Mouse (Mus musculus) intestine, embryonic 14.5 days (tissue): ENCODE data around the gene Rps6ka5. TPM values are rescaled to one million over a fixed set of nuclear protein-coding genes. Genes with fewer than 3 reads are reported as not detected.

Experiments
- ATAC-seq: fragments of 200-750 bp; cut with Nextera tagmentation; replicated peaks from 2 replicates; pipeline ENCODE4 v1.8.0; 2017; ENCODE audit warnings: low read depth, moderate number of reproducible peaks, moderate TSS enrichment, moderate library complexity; ENCODE audit not compliant: low FRiP score, low TSS enrichment
- DNase-seq: peaks from one replicate; pipeline ENCODE4 v3.0.0-alpha.2; 2018; ENCODE audit warnings: low spot score
- H3K27ac ChIP-seq: fragments of 300-500 bp; sonication (generic); 2 replicates; pipeline ENCODE4 v1.5.1; 2014; ENCODE audit warnings: low read depth, mild to moderate bottlenecking, control low read depth
- H3K27me3 ChIP-seq: fragments of 300-500 bp; sonication (generic); replicated peaks from 2 replicates; pipeline ENCODE4 v1.6.1; 2014; ENCODE audit warnings: low read length, control low read depth; ENCODE audit not compliant: control insufficient read depth, insufficient read depth
- H3K36me3 ChIP-seq: fragments of 300-500 bp; sonication (generic); 2 replicates; pipeline ENCODE4 v1.6.1; 2014; ENCODE audit warnings: low read length, control low read depth; ENCODE audit not compliant: control insufficient read depth, insufficient read depth
- H3K4me1 ChIP-seq: fragments of 300-500 bp; sonication (generic); replicated peaks from 2 replicates; pipeline ENCODE4 v1.6.1; 2014; ENCODE audit warnings: low read length, control low read depth, mixed read lengths; ENCODE audit not compliant: control insufficient read depth, insufficient read depth
- H3K4me2 ChIP-seq: fragments of 300-500 bp; sonication (generic); 2 replicates; pipeline ENCODE4 v1.6.1; 2014; ENCODE audit warnings: low read length
- H3K4me3 ChIP-seq: fragments of 300-500 bp; sonication (generic); 2 replicates; pipeline ENCODE4 v1.5.1; 2014; ENCODE audit warnings: low read depth, low read length, control low read depth, mixed read lengths
- H3K9ac ChIP-seq: fragments of 300-500 bp; sonication (generic); 2 replicates; pipeline ENCODE4 v1.6.1; 2014; ENCODE audit warnings: mild to moderate bottlenecking, low read length
- H3K9me3 ChIP-seq: fragments of 300-500 bp; sonication (generic); 2 replicates; pipeline ENCODE4 v1.6.1; 2016; ENCODE audit warnings: low read length, control low read depth; ENCODE audit not compliant: control insufficient read depth
- WGBS: fragments of 180-500 bp; shearing (Covaris S2); extraction: QIAGEN DNeasy Blood & Tissue Kit; methylation state at CpG from one replicate; pipeline ENCODE4 v1.1.7; 2014; 5-methylcytosine and 5-hydroxymethylcytosine counted together
- polyA plus RNA-seq: library from polyadenylated mRNA; unstranded; fragments of >200 nt; fragmentation: Nextera tagmentation; extraction: Ambion mirVana; gene quantifications from 2 replicates; pipeline ENCODE4 v1.2.1, GENCODE M21; 2014

Gene Rps6ka5
- polyA plus RNA-seq, 1 experiment from 2014 or later, result 3.2 TPM

DNA sequence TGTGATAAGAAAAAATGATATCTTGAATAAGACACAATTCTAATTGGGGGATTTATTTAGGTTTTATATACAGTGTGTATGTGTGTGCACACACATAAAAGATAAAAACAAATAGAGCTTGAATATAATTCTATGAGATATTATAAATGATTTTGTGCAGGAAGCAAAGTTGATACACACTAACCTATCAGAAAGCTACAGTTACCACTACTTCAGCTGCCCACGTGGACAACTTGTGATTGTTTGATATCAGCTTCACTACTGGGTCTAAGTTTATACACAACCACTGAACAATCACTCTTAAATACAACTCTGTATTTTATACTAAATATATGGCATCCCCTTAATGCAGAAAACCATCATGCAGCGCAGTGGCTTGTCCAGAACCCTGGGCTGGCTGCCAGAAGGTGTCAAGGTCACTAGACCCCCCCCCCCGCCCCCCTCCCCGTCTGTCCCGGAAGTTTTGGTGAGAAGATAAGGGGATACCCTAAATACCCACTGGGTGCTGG, 113.5 kb downstream of the Rps6ka5 start:
- H3K36me3 ChIP-seq, result no peaks in the 10 kb centered on the region
- ATAC-seq (no peak), DNase-seq (no peak)
- H3K27me3 ChIP-seq, result no peaks in the 10 kb centered on the region
- H3K9ac ChIP-seq, result no peak overlapping the region
- no peak overlapping the region for H3K27ac ChIP-seq
- H3K4me3 ChIP-seq, result no peak overlapping the region
- H3K4me2 ChIP-seq, result no peak overlapping the region
- no peaks in the 10 kb centered on the region for H3K4me1 ChIP-seq
- H3K9me3 ChIP-seq, result no peaks in the 10 kb centered on the region
- 50% methylated on average over 5 of the region's 5 CpGs for WGBS

DNA sequence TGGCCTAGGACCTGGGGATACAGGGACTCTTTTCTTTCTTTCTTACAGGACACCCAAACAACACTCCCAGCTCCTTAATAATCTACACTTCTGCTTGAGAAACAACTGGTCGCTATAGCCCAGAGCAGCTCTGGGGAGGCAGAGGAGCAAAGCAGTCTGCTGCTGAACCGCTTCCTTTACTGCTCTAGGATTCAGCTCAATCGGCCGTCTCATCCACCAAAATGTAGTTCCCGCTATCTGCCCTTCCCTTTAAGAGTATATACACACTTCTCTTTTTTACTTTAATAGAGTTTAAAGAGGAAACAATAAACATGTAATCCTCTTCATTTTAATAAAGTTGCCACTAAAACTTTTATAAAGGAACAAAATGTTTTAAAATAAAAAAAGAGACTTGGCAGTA, 117.0 kb downstream of the Rps6ka5 start:
- no peak for ATAC-seq

DNA sequence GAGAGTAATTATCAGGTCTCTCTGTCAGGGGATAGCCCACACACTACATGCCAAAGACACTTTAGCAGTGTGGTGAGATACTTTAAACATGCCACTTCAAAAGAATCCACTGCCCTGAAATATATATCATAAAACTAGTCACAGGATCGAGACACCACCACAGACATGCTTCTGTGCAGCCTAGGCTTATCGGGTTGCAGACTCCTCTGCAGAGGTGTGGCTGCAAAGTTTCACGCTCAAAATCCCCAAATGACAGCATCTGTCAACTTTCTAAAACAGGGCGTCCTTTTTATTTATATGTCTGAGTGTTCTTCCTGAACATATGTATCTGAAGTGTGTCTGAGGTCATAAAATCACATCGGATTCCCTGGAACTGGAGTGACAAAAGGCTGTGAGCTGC, 117.7 kb downstream of the Rps6ka5 start:
- no peak overlapping the region for H3K4me3 ChIP-seq
- DNase-seq (no peak), ATAC-seq (no peak)
- 40% methylated on average over 5 of the region's 5 CpGs for WGBS
- no peak overlapping the region for H3K4me2 ChIP-seq
- no peaks in the 10 kb centered on the region for H3K36me3 ChIP-seq
- H3K9me3 ChIP-seq, result no peaks in the 10 kb centered on the region
- H3K27ac ChIP-seq, result no peak overlapping the region
- H3K27me3 ChIP-seq, result no peaks in the 10 kb centered on the region
- H3K9ac ChIP-seq, result no peak overlapping the region
- no peaks in the 10 kb centered on the region for H3K4me1 ChIP-seq

More for the DNA sequence above, 117.0 kb downstream of the Rps6ka5 start:
- no peaks in the 10 kb centered on the region for H3K4me1 ChIP-seq
- WGBS, result 89% methylated on average over 5 of the region's 5 CpGs
- no peak overlapping the region for H3K4me2 ChIP-seq
- DNase-seq, result no peak
- H3K9ac ChIP-seq, result no peak overlapping the region
- no peaks in the 10 kb centered on the region for H3K9me3 ChIP-seq
- no peak overlapping the region for H3K4me3 ChIP-seq
- no peak overlapping the region for H3K27ac ChIP-seq
- H3K36me3 ChIP-seq, result no peaks in the 10 kb centered on the region
- no peaks in the 10 kb centered on the region for H3K27me3 ChIP-seq

DNA sequence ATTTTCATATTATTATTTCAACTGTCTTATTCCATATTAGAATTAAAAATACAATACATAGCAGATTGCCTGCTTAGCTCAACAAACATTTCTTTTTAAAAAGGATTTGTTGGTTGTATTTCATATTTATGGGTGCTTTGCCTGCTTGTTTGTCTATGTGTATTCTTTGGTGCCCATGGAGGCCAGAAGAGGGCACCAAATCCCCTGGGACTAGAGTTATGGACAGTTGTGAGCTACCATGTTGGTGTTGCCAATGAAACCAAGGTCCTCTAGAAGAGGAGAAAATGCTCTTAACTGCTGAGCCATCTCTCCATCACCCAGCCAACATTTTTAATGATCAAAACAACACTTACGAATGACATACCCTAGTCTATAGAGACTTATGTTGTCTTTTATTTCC, 120.0 kb downstream of the Rps6ka5 start:
- no peaks in the 10 kb centered on the region for H3K4me1 ChIP-seq
- H3K36me3 ChIP-seq, result no peaks in the 10 kb centered on the region
- H3K9me3 ChIP-seq, result no peaks in the 10 kb centered on the region
- H3K4me3 ChIP-seq, result no peak overlapping the region
- no peak for ATAC-seq
- no peaks in the 10 kb centered on the region for H3K27me3 ChIP-seq
- 93% methylated on average over 1 of the region's 1 CpGs for WGBS
- no peak overlapping the region for H3K4me2 ChIP-seq
- no peak overlapping the region for H3K9ac ChIP-seq
- H3K27ac ChIP-seq, result no peak overlapping the region
- DNase-seq, result no peak

DNA sequence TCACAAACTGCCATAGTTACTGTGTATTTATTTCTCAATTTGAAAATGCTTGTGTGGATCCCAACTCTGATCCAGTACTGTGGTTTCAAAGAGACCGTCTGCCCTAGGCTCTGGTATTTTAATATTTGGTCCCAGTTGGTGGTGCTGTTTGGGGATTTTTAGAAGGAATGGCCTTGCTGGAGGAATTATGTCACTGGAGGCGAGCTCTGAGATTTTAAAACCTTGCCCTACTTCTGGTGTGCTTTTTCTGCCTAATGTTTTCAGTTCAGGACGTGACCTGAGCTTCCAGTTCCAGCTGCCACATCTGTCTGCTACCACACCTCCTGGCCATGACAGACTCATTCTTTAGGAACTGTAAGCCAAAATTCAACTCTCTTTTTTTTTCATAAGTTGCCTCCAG, 121.2 kb downstream of the Rps6ka5 start:
- H3K9ac ChIP-seq, result no peak overlapping the region
- 78% methylated on average over 3 of the region's 3 CpGs for WGBS
- ATAC-seq, result no peak

DNA sequence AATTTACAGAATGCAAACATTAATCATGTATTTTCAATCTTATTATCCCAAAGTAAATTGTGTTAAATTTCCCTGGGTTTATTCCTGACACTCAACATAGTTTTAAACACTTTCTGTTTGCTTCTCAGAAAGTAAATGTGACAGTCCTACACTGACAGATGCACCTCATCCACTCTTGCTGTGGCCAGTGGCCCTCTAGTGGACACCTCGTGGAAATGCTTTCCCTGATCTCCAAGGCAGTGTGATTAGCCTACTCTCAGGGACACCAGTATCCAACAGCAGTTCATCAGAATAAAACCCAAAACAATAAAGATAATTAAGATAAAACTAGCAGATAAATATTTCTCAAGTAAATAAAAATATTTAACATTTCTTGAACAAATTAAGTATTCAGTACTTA, 122.2 kb downstream of the Rps6ka5 start:
- H3K27ac ChIP-seq, result no peak overlapping the region
- H3K9ac ChIP-seq, result no peak overlapping the region
- H3K4me2 ChIP-seq, result no peak overlapping the region
- 0% methylated on average over 1 of the region's 1 CpGs for WGBS
- no peaks in the 10 kb centered on the region for H3K4me1 ChIP-seq
- DNase-seq (no peak), ATAC-seq (no peak)
- H3K36me3 ChIP-seq, result no peaks in the 10 kb centered on the region
- no peaks in the 10 kb centered on the region for H3K27me3 ChIP-seq
- no peaks in the 10 kb centered on the region for H3K9me3 ChIP-seq
- no peak overlapping the region for H3K4me3 ChIP-seq

More for the DNA sequence above, 121.2 kb downstream of the Rps6ka5 start:
- DNase-seq, result no peak
- H3K9me3 ChIP-seq, result no peaks in the 10 kb centered on the region
- no peaks in the 10 kb centered on the region for H3K36me3 ChIP-seq
- no peaks in the 10 kb centered on the region for H3K4me1 ChIP-seq
- no peak overlapping the region for H3K4me2 ChIP-seq
- no peak overlapping the region for H3K4me3 ChIP-seq
- H3K27ac ChIP-seq, result no peak overlapping the region
- no peaks in the 10 kb centered on the region for H3K27me3 ChIP-seq

DNA sequence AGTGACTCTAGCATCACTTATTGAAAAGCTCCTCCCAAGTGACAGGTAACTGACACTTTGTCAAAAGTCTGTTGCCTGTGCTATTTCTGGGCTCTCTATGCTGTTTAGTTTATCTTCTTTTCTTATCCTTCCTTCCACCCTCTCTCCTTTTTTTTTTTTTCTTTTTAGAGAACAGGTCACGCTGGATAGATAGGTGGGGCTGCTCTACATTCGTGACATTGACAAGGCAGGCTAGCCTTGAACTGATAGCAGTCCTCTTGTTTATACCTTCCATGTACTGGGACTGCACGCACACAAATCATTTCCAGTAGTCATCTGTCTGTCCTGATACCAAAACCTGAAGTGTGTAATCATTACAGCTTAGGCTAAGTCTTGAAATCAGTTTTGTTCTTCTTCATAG, 132.1 kb downstream of the Rps6ka5 start:
- Histone ChIP-seq H3K9ac (no peak overlapping the region), H3K4me1 (no peaks in the 10 kb centered on the region), H3K4me2 (no peak overlapping the region), H3K27me3 (no peaks in the 10 kb centered on the region), H3K27ac (no peak overlapping the region), H3K4me3 (no peak overlapping the region), H3K36me3 (no peaks in the 10 kb centered on the region), H3K9me3 (no peaks in the 10 kb centered on the region)
- WGBS, result 79% methylated on average over 3 of the region's 3 CpGs
- DNase-seq (no peak), ATAC-seq (no peak)

DNA sequence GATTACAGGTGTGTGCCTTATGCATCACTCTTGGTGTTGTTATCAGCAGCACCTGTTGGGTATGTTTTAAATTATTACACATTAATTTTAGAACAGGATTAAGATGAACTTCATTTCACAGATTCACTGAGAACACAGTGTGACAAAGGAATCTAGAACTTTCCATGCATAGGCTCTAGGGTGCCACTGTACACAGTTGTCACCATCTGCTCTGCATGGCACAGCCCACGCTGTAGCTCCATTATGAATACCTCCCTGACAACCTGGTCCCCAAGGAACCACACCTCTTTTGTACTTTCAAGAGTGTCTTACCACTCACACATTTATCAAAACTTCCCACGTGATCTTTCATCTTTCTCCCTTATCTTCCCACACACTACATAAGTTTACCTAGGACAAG, 140.2 kb downstream of the Rps6ka5 start:
- Histone ChIP-seq H3K4me3 (no peak overlapping the region), H3K4me1 (no peaks in the 10 kb centered on the region), H3K27ac (no peak overlapping the region), H3K36me3 (no peaks in the 10 kb centered on the region), H3K4me2 (no peak overlapping the region), H3K27me3 (no peaks in the 10 kb centered on the region), H3K9ac (no peak overlapping the region), H3K9me3 (no peaks in the 10 kb centered on the region)
- DNase-seq (no peak), ATAC-seq (no peak)
- 83% methylated on average over 2 of the region's 2 CpGs for WGBS

DNA sequence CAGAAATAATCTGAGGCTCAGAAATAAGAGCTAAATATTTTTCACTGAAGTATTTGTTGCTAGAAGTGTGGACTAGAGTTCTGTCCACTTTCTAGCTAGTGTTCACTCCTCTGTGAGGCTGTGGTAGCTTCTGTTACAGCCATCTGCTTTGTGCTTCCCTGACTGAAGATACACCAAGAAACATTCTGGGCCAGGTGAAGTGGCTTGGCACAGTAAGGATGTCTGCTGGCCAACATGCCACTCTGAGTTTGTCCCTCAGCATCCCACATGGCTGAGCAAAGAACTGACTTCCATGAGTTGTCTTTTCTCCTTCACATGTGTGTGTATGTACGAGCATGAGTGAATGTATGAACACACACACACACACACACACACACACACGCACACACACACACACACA, 147.6 kb downstream of the Rps6ka5 start:
- DNase-seq (no peak), ATAC-seq (no peak)
- H3K27me3 ChIP-seq, result no peaks in the 10 kb centered on the region
- 0 out of 2 replicates have a peak, but pooled peaks cover under 1% of the 10 kb centered on the region for H3K36me3 ChIP-seq
- H3K9me3 ChIP-seq, result no peaks in the 10 kb centered on the region
- H3K9ac ChIP-seq, result no peak overlapping the region
- H3K4me3 ChIP-seq, result no peak overlapping the region
- H3K4me2 ChIP-seq, result no peak overlapping the region
- 91% methylated on average over 2 of the region's 2 CpGs for WGBS
- H3K27ac ChIP-seq, result no peak overlapping the region
- no peaks in the 10 kb centered on the region for H3K4me1 ChIP-seq
